Mouse (Mus musculus): ENCODE measurements around the gene Zeb2. TPM values are rescaled to one million over a fixed set of nuclear protein-coding genes. Genes with fewer than 3 reads are reported as not detected.

Gene Zeb2
- polyA plus RNA-seq, 1 experiment from 2014 or later = 57.4 TPM

DNA sequence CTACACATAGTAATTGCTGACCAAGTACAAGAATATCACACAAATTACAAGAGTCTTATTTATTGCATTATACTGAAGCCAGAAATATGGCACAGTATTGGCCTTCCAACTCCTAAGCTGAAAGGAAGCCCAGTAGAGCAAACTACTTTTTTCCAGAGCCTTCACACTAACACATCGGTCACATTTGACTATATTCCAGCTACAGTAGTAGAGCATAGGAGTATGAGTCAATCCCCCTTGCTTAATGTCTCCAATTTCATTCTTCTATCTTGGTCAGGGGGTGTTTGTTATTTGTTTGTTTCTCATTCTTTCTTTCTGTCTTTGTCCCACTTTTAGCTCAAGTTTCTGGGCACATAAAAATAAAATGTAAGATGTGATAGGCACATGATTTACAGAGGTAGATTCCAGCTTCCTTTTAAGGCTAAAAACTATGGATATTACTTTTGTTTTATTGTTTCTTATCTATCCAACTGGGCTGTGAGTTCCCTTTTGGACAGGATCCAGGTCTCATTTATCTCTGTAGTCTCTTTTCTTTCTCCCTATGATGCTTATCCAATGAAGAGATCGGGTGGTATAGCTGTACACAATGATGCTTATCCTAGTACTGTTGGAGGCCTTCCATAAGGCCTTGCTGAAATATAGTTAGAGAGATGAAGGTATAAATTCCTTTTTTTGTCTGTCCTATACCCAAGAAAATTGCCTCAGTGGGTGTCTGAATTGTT lies 151.2 kb downstream of the Zeb2 start:
- Histone ChIP-seq H3K36me3 (no peaks in the 10 kb centered on the region), H3K4me2 (no peak overlapping the region), H3K27ac (no peak overlapping the region), H3K27me3 (no peaks in the 10 kb centered on the region), H3K4me1 (replicated peaks) (no peaks in the 10 kb centered on the region), H3K9me3 (no peaks in the 10 kb centered on the region), H3K9ac (no peak overlapping the region), H3K4me3 (no peak overlapping the region)
- WGBS = 88% methylated on average over 2 of the region's 2 CpGs
- ATAC-seq (ENCODE audit: low FRiP score) = no peak

DNA sequence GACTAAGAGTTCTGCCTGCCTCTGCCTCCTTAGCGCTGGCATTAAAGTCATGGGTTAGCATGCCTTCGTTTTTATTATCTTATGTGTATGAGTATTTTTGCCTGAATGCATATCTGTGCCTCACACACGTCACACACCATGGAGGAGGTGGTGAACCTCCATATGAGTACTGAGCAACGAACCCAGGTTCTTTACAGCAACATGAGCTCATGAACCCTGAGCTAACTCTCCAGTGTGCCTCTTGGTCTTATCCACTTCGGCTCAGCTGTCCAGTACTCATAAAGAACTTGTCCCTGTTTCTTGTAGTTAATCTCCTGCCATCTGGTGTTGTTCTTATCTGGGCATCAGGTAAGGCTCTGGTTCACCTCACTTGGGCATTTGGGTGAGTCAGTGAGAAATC lies 154.6 kb downstream of the Zeb2 start:
- no peak for ATAC-seq (ENCODE audit: low FRiP score)
- H3K36me3 ChIP-seq = no peaks in the 10 kb centered on the region
- H3K9me3 ChIP-seq = no peaks in the 10 kb centered on the region
- no peaks in the 10 kb centered on the region for H3K27me3 ChIP-seq
- H3K9ac ChIP-seq = no peak overlapping the region
- no peak overlapping the region for H3K27ac ChIP-seq
- 91% methylated on average over 5 of the region's 5 CpGs for WGBS
- H3K4me3 ChIP-seq = no peak overlapping the region
- no peak overlapping the region for H3K4me2 ChIP-seq
- no peaks in the 10 kb centered on the region for H3K4me1 ChIP-seq (replicated peaks)

DNA sequence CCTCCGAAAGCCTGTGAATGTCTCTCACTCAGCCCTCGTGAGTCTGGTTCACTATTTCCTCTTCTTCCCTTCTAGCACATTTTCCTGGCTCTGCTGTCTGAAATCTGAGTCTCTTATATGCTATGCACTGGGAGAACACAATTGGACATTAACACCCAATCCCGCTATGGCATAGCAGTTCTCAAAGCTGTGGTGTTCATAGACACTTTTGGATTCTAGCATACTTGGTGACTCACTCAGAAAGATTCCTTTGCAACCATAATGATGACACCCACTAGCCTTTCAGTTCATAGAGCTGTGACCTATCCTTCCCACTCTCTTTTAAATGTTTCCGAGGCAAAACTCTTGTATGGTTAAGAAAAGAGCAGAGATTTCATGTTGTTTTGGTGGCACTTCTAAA lies 156.0 kb downstream of the Zeb2 start:
- H3K36me3 ChIP-seq = no peaks in the 10 kb centered on the region
- H3K27ac ChIP-seq = no peak overlapping the region
- no peaks in the 10 kb centered on the region for H3K9me3 ChIP-seq
- no peak overlapping the region for H3K4me3 ChIP-seq
- no peaks in the 10 kb centered on the region for H3K27me3 ChIP-seq
- no peak for ATAC-seq (ENCODE audit: low FRiP score)
- H3K4me1 ChIP-seq (replicated peaks) = no peaks in the 10 kb centered on the region
- no peak overlapping the region for H3K4me2 ChIP-seq
- H3K9ac ChIP-seq = no peak overlapping the region
- 90% methylated on average over 4 of the region's 4 CpGs for WGBS

DNA sequence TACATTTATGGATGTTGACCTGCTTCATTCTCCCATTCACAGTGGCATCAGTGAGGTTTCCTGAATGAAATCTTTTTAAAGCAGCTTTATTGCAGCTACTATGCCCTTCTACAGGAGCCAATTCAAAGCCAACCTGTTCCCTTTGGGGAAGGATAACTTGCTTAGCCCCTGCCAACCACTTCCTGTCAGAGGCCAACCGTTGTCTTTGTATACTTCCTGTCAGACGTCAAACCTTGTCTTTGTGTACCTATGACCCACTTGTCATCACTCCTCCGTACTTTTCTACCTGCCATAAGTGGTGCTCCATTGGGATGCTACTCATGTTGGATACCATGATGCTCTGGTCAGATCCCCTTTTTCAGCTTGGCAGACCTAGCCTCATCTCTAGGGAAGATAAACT lies 156.6 kb downstream of the Zeb2 start:
- no peaks in the 10 kb centered on the region for H3K36me3 ChIP-seq
- WGBS = 75% methylated on average over 3 of the region's 3 CpGs

DNA sequence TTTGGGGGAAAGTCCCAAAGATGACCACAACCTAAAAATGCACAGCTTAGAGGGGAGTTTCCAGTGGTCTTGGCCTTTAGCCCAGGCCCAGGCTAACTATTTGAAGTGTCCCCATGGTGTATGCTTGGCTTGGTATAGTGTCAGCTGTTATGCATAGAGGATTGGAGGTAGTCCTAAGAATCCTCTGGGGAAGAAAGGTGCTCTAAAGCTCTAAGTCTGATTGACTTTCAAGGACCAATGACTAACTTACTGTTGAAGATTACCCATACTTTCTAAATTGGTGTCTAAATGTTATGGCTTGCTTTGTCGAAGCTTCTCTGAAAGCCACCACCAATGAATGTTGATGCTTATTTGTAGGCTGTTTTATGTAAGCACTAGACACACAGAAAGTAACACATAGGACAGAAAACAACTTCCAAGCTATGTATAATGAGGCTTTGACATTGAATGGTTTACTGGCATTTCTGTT lies 159.8 kb downstream of the Zeb2 start:
- Histone ChIP-seq H3K27me3 (no peaks in the 10 kb centered on the region), H3K4me2 (no peak overlapping the region), H3K9ac (no peak overlapping the region), H3K27ac (no peak overlapping the region), H3K4me1 (replicated peaks) (no peaks in the 10 kb centered on the region), H3K36me3 (no peaks in the 10 kb centered on the region), H3K9me3 (no peaks in the 10 kb centered on the region), H3K4me3 (no peak overlapping the region)
- whole genome bisulfite sequencing = 100% methylated on average over 1 of the region's 1 CpGs
- ATAC-seq (ENCODE audit: low FRiP score) = no peak

More for the DNA sequence above, 156.6 kb downstream of the Zeb2 start:
- Histone ChIP-seq H3K9ac (no peak overlapping the region), H3K27ac (no peak overlapping the region), H3K9me3 (no peaks in the 10 kb centered on the region), H3K27me3 (no peaks in the 10 kb centered on the region), H3K4me2 (no peak overlapping the region), H3K4me1 (replicated peaks) (no peaks in the 10 kb centered on the region), H3K4me3 (no peak overlapping the region)
- ATAC-seq (ENCODE audit: low FRiP score) = no peak

DNA sequence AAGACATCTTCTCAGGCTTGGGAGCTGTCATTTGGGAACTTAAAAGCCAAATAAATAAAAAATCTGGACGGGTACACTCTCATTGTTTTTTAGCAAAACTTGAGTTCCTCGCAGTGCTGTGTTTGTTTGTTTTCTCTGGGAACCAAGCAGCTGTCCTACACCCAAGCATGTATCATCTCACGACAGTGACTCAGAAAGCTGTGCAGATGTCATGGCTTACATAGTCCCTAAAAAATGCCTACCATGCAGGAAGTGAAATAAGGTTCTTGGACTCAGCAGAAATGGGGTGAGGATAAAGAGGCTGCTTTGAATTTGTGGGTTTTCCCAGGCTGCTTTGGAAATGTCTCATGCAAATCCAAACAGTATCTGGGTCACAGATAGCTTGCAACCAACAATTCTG lies 161.0 kb downstream of the Zeb2 start:
- Histone ChIP-seq H3K36me3 (no peaks in the 10 kb centered on the region), H3K27me3 (no peaks in the 10 kb centered on the region), H3K9ac (no peak overlapping the region), H3K4me3 (no peak overlapping the region), H3K4me1 (replicated peaks) (no peaks in the 10 kb centered on the region), H3K4me2 (no peak overlapping the region), H3K9me3 (no peaks in the 10 kb centered on the region), H3K27ac (no peak overlapping the region)
- ATAC-seq (ENCODE audit: low FRiP score) = no peak
- WGBS = 60% methylated on average over 3 of the region's 3 CpGs

DNA sequence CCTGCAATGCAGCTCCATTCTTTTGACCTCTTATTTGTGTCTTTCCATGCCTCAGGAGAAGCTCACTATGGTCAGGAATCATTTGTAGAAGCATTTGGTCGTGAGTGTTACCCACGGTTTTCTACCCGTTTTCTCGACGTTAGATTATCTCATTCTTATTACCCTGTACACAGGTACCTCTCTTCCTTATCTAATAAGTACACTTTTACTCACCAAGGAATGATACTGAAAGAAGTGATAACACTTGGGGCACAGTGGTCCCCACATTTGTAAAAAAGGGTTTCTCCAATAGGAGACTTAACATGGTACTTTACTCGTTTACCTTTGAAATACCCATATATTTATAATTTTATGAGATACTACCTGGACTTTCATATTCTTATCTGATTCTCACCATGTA lies 161.7 kb downstream of the Zeb2 start:
- H3K4me2 ChIP-seq = no peak overlapping the region
- no peak for ATAC-seq (ENCODE audit: low FRiP score)
- no peak overlapping the region for H3K27ac ChIP-seq
- H3K4me1 ChIP-seq (replicated peaks) = no peaks in the 10 kb centered on the region
- H3K4me3 ChIP-seq = no peak overlapping the region
- H3K9me3 ChIP-seq = no peaks in the 10 kb centered on the region
- no peak overlapping the region for H3K9ac ChIP-seq
- H3K36me3 ChIP-seq = no peaks in the 10 kb centered on the region
- H3K27me3 ChIP-seq = no peaks in the 10 kb centered on the region
- 93% methylated on average over 6 of the region's 6 CpGs for WGBS

DNA sequence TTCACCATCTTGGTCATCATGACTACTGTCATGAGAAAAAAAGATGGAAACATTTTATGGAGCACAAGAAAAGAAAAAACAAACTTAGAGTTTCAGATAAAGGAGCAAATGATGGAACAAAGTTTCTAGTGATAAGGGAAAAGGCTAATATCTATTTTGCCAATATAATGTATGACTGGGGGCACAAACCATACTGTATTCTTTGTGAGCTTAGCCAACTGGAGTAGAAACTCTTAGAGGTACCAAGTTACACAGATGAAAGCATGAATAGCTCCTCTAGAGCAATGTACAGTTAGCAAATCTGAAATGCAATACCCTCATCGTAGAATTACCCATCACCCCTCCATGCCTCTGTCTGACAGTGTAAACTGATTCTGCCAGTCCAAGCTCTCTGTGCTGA lies 163.0 kb downstream of the Zeb2 start:
- Histone ChIP-seq H3K4me1 (replicated peaks) (no peaks in the 10 kb centered on the region), H3K4me2 (no peak overlapping the region), H3K27ac (no peak overlapping the region), H3K27me3 (no peaks in the 10 kb centered on the region), H3K9me3 (no peaks in the 10 kb centered on the region), H3K36me3 (no peaks in the 10 kb centered on the region), H3K9ac (no peak overlapping the region), H3K4me3 (no peak overlapping the region)
- WGBS = 90% methylated on average over 1 of the region's 1 CpGs
- no peak for ATAC-seq (ENCODE audit: low FRiP score)

DNA sequence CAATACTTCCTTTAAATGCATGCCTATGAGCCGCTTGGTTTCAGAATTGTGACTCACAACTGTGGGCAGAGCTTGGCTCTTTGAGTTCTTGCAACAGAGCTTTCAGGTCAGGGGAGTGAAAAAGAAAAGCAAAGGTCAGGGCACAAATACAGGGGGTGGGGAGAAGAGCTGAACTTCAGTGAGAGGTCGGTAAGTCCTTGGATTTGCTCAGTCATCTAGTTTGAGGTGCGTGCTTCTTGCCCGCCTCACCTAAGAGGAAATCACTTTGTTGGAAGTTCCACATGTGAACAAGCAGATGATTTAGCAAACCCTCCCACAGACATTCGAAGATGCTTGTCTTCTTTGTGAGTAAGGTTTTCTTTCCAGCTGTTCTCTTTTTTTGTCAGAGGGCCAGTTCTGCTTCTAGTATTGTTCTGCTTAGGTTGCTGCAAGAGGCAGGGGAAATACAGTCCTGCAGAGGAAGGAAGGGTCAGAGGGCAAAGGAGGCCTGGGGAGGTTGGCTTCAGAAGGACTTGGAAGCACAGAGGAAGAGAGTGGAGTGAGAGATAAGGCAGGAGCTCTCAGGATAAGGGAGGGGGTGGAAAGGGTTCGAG lies 164.3 kb downstream of the Zeb2 start:
- Histone ChIP-seq H3K27ac (no peak overlapping the region), H3K4me1 (replicated peaks) (no peaks in the 10 kb centered on the region), H3K27me3 (no peaks in the 10 kb centered on the region), H3K4me2 (no peak overlapping the region), H3K9me3 (no peaks in the 10 kb centered on the region), H3K36me3 (no peaks in the 10 kb centered on the region), H3K4me3 (no peak overlapping the region), H3K9ac (no peak overlapping the region)
- WGBS = 27% methylated on average over 6 of the region's 6 CpGs
- no peak for ATAC-seq (ENCODE audit: low FRiP score)

DNA sequence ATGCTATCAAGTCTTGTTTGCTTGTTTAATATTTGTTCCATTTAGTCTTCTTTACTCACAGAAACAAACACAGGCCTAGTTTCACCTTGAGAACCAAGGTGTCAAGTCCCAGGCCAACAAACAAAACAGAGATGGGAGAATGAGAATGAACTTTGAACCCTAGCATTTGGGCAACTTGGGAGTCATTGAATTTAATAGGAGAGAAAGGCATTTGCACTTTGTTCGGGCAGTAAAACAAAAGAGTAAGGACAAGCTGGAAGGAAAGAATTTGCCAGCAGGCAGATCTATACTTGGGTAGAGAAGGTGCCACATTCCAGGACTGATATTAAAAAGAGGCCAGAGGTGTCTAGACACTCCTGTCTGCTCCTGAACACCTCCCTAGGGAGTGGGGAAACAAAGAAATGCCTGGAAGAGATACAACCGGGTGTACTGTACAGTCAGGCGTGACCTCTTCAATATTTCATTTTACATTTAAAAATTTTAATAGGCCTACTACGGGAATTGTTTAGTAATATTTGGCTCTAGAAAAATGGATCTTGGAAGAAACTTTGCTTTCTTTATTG lies 165.5 kb downstream of the Zeb2 start:
- H3K4me2 ChIP-seq = no peak overlapping the region
- H3K9me3 ChIP-seq = no peaks in the 10 kb centered on the region
- H3K9ac ChIP-seq = no peak overlapping the region
- no peaks in the 10 kb centered on the region for H3K27me3 ChIP-seq
- ATAC-seq (ENCODE audit: low FRiP score) = no peak
- H3K27ac ChIP-seq = no peak overlapping the region
- H3K4me1 ChIP-seq (replicated peaks) = no peaks in the 10 kb centered on the region
- no peaks in the 10 kb centered on the region for H3K36me3 ChIP-seq
- WGBS = 58% methylated on average over 4 of the region's 4 CpGs
- H3K4me3 ChIP-seq = no peak overlapping the region

DNA sequence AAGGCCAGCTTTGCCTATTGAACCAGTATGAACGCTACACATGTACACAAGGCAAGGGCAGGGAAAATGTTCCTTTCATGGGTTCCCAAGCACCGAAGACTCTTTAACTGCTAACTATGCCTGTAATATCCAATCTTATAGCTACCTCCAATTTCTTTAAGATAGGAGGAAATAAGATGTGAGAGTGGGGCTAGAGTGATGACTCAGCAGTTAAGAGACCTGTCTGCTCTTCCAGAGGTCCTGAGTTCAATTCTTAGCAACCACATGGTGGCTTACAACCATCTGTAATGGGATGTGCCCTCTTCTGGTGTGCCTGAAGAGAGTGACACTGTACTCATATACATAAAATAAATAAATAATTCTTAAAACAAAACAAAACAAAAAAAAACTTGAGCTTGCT lies 172.5 kb downstream of the Zeb2 start:
- Histone ChIP-seq H3K4me2 (no peak overlapping the region), H3K9me3 (no peaks in the 10 kb centered on the region), H3K27me3 (no peaks in the 10 kb centered on the region), H3K4me3 (no peak overlapping the region), H3K4me1 (replicated peaks) (no peaks in the 10 kb centered on the region), H3K27ac (no peak overlapping the region), H3K9ac (no peak overlapping the region), H3K36me3 (no peaks in the 10 kb centered on the region)
- WGBS = 94% methylated on average over 2 of the region's 2 CpGs
- no peak for ATAC-seq (ENCODE audit: low FRiP score)
